Mouse (Mus musculus) intestine, embryonic 15.5 days (tissue): ENCODE data around the gene Lmntd1. TPM values are rescaled to one million over a fixed set of nuclear protein-coding genes. Genes with fewer than 3 reads are reported as not detected.

ENCODE experiments used
- ATAC-seq: fragments of 200-750 bp; cut with Nextera tagmentation; 2 replicates; pipeline ENCODE4 v1.8.0; 2017; ENCODE audit warnings: moderate TSS enrichment, moderate library complexity
- H3K27ac ChIP-seq: fragments of 300-500 bp; sonication (generic); 2 replicates; pipeline ENCODE4 v1.5.1; 2015; ENCODE audit warnings: mild to moderate bottlenecking, inconsistent platforms
- H3K27me3 ChIP-seq: fragments of 300-500 bp; sonication (generic); replicated peaks from 2 replicates; pipeline ENCODE4 v1.6.1; 2015; ENCODE audit warnings: inconsistent platforms
- H3K36me3 ChIP-seq: fragments of 300-500 bp; sonication (generic); 2 replicates; pipeline ENCODE4 v1.6.1; 2015; ENCODE audit warnings: inconsistent platforms
- H3K4me1 ChIP-seq: fragments of 300-500 bp; sonication (generic); replicated peaks from 2 replicates; pipeline ENCODE4 v1.6.1; 2015; ENCODE audit warnings: inconsistent platforms
- H3K4me2 ChIP-seq: fragments of 300-500 bp; sonication (generic); replicated peaks from 2 replicates; pipeline ENCODE4 v1.6.1; 2015; ENCODE audit warnings: mild to moderate bottlenecking, inconsistent platforms
- H3K4me3 ChIP-seq: fragments of 300-500 bp; sonication (generic); replicated peaks from 2 replicates; pipeline ENCODE4 v1.5.1; 2015; ENCODE audit warnings: inconsistent platforms
- H3K9ac ChIP-seq: fragments of 300-500 bp; sonication (generic); 2 replicates; pipeline ENCODE4 v1.6.1; 2015; ENCODE audit warnings: inconsistent platforms
- H3K9me3 ChIP-seq: fragments of 300-500 bp; sonication (generic); 2 replicates; pipeline ENCODE4 v1.6.1; 2016; ENCODE audit warnings: inconsistent platforms
- WGBS: fragments of 180-500 bp; shearing (Covaris S2); methylation state at CpG from one replicate; pipeline ENCODE4 v1.1.7; 2015; 5-methylcytosine and 5-hydroxymethylcytosine counted together
- polyA plus RNA-seq: library from polyadenylated mRNA; unstranded; fragments of >200 nt; fragmentation: Nextera tagmentation; extraction: Ambion mirVana; gene quantifications from 2 replicates; pipeline ENCODE4 v1.2.1, GENCODE M21; 2015

Gene Lmntd1
- polyA plus RNA-seq, 1 experiment from 2014 or later: 0.80 TPM

DNA sequence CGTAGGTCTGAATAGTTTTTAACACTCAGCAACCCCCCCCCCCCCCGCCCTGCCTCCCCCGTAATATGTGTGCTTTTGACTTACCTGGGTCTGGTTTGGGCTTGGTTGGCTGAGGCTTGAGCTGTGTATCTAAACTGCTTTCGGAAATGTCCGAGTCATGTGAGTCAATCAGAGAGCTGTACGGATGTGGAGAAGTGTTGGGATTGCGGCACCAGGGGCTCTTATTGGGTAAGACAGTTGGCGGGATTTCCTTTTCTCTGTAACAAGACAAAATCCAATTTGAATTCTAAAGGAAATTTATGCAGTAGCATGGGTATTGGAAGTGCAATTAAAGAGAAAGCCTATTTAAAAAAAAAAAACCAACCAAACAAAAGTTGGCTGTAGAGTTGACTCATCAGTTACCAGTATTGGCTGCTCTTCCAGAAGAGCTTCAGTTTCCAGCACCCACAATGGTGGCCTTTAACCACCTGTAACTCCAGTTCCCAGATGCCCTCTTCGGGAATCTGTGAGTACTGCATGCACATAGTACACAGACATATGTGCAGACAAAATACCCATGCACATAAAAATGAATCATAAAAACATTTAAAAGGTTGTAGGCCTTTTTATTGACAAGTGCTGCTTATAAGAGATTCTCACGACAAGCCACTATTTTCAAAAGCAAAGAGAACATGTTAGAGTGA, 209.6 kb downstream of the Lmntd1 start:
- no peak overlapping the region for H3K27ac ChIP-seq
- WGBS: 90% methylated on average over 10 of the region's 10 CpGs
- peaks cover 3% of the 10 kb centered on the region for H3K4me1 ChIP-seq
- H3K9me3 ChIP-seq: no peaks in the 10 kb centered on the region
- no peak overlapping the region for H3K4me2 ChIP-seq
- H3K36me3 ChIP-seq: no peaks in the 10 kb centered on the region
- no peak overlapping the region for H3K4me3 ChIP-seq
- ATAC-seq: no peak
- no peaks in the 10 kb centered on the region for H3K27me3 ChIP-seq
- no peak overlapping the region for H3K9ac ChIP-seq

DNA sequence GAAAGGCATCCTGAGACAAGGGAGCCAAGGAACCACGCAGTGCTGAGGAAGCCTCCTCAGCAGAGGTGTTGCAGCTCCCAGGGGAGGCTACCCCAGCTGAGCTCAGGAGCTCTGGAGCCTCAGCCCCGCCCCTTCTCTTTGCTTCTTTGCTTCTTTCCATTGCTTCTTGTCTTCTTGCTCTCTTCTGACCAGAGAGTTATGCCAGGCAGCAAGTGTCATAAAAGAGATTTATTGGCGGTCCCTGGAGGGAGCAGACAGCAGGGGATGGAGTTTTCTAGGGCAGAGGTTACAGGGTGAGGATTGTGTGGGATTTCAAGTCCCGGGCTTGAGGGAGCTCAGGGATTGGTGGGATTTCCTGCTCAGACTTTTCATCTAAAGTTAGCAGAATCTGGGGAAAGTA, 213.0 kb downstream of the Lmntd1 start:
- Histone ChIP-seq H3K27me3 (no peaks in the 10 kb centered on the region), H3K9ac (no peak overlapping the region), H3K4me1 (peaks cover 3% of the 10 kb centered on the region), H3K36me3 (no peaks in the 10 kb centered on the region), H3K27ac (no peak overlapping the region), H3K4me3 (no peak overlapping the region), H3K9me3 (no peaks in the 10 kb centered on the region), H3K4me2 (no peak overlapping the region)
- ATAC-seq: peak; percentile 79
- WGBS: 11% methylated on average over 4 of the region's 4 CpGs

DNA sequence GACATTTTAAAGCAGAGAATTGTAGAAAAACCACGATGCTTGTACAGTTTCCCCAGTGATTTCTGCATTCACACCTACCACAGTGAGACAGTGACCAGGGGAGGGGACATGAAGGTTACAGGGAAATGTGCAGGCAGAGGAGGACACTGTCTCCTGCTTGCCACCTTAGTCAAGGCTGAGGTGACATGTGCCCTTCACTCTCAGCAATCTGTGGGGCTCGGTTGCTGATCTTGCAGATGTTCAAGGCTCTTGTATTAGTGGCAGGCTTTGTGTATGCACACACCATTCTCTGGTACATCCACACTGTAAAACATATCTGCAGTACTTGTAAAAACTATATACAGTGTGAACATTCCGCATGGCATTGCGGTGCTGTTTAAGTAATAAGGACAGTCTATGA, 216.2 kb downstream of the Lmntd1 start:
- H3K27ac ChIP-seq: no peak overlapping the region
- no peak overlapping the region for H3K4me3 ChIP-seq
- WGBS: 84% methylated on average over 4 of the region's 4 CpGs
- peaks cover 3% of the 10 kb centered on the region for H3K4me1 ChIP-seq
- H3K9ac ChIP-seq: no peak overlapping the region
- no peaks in the 10 kb centered on the region for H3K27me3 ChIP-seq
- H3K9me3 ChIP-seq: no peaks in the 10 kb centered on the region
- no peaks in the 10 kb centered on the region for H3K36me3 ChIP-seq
- ATAC-seq: no peak
- no peak overlapping the region for H3K4me2 ChIP-seq

DNA sequence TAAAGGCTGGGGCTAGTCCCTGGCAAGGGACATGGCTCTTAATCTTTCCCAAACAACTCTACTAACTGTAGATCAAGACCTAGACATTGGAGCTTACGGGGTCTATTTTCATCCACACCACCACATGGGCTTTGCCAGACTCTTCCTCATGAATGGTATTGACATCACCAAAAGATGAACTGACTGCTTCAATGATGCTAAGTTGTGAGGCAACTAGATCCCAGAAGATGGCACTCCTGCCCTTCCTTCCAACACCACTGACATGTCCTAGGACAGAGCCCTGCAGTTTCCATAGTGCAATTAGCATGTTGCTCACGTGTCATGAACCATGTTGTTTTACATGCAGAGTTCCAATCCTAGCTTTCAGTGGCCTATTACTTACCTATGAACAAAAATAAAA, 217.6 kb downstream of the Lmntd1 start:
- no peaks in the 10 kb centered on the region for H3K27me3 ChIP-seq
- 79% methylated on average over 2 of the region's 2 CpGs for WGBS
- no peak for ATAC-seq

DNA sequence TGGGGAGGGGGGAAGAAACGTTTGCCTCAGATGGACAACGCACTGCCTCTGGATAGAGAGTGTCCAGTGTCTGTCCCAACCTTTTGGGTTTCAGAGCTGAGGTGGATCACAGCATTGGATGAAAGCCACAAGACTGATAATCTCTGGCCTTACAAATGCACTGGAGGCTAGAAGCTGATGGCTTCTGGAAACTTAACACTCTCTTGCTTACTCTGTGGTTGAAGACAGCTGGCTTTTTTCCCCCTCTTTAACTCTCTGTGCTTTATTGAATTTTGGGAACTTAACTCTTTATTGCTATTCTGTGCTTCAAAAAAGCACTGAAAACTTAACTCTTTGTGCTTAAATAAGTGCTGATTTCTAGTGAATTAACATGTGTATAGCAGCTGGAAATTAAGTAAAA, 223.7 kb downstream of the Lmntd1 start:
- no peaks in the 10 kb centered on the region for H3K27me3 ChIP-seq
- 58% methylated on average over 2 of the region's 2 CpGs for WGBS

More for the DNA sequence above, 217.6 kb downstream of the Lmntd1 start:
- H3K4me3 ChIP-seq: no peak overlapping the region
- H3K4me2 ChIP-seq: no peak overlapping the region
- no peak overlapping the region for H3K9ac ChIP-seq
- peaks cover 3% of the 10 kb centered on the region for H3K4me1 ChIP-seq
- H3K36me3 ChIP-seq: no peaks in the 10 kb centered on the region
- no peak overlapping the region for H3K27ac ChIP-seq
- no peaks in the 10 kb centered on the region for H3K9me3 ChIP-seq

DNA sequence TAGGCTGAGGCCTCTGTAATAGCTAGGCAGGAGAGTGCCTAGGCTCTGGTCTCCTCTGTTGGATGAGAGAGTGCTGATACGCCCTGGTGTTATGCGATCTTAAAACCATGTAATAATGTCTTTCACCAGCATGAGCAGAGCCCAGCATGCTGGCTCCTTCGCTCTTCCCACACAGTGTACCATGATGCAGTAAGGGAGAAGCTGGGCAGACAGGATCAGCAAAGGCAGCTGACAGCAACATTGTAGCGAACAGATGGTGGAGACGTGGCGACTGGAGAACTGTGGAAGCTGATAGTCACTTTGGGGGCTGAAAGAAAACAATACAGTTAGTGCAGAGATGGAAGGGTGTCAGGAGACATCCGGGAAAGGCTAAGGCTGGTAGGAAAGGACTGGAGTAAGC, 224.2 kb downstream of the Lmntd1 start:
- H3K9ac ChIP-seq: no peak overlapping the region
- no peak for ATAC-seq
- H3K4me1 ChIP-seq: no peaks in the 10 kb centered on the region
- H3K27me3 ChIP-seq: no peaks in the 10 kb centered on the region
- H3K27ac ChIP-seq: 0 out of 2 replicates have a peak overlapping the region, but pooled peaks have one; percentile 11
- H3K4me3 ChIP-seq: no peak overlapping the region
- H3K36me3 ChIP-seq: no peaks in the 10 kb centered on the region
- WGBS: 72% methylated on average over 7 of the region's 7 CpGs
- no peaks in the 10 kb centered on the region for H3K9me3 ChIP-seq
- H3K4me2 ChIP-seq: no peak overlapping the region

More for the DNA sequence above, 223.7 kb downstream of the Lmntd1 start:
- Histone ChIP-seq H3K36me3 (no peaks in the 10 kb centered on the region), H3K9ac (no peak overlapping the region), H3K4me1 (no peaks in the 10 kb centered on the region), H3K27ac (0 out of 2 replicates have a peak overlapping the region, but pooled peaks have one; percentile 11), H3K9me3 (no peaks in the 10 kb centered on the region), H3K4me3 (no peak overlapping the region), H3K4me2 (no peak overlapping the region)
- ATAC-seq: no peak

DNA sequence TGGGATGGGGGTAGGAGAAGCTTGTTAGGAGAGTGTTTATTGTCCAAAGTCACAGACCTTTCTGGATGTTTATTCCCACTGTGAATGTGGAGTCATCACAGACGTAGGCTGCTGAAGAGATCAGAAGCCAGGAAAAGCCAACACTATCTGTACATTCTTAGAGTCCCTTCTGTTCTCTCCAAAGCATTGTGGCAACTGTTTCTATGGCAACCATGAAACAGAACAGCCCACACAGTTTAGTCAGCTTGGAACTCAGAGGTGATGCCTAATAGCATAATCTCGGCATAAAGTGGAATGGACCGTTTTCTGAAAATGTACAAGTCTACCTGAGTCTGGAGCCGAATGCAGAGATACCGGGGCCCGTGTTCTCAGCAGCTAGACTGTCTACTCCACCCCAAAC, 226.7 kb downstream of the Lmntd1 start:
- ATAC-seq: no peak
- Histone ChIP-seq H3K9me3 (no peaks in the 10 kb centered on the region), H3K4me2 (no peak overlapping the region), H3K36me3 (no peaks in the 10 kb centered on the region), H3K4me1 (no peaks in the 10 kb centered on the region), H3K27ac (no peak overlapping the region), H3K27me3 (no peaks in the 10 kb centered on the region), H3K9ac (no peak overlapping the region), H3K4me3 (no peak overlapping the region)
- 75% methylated on average over 6 of the region's 6 CpGs for WGBS

DNA sequence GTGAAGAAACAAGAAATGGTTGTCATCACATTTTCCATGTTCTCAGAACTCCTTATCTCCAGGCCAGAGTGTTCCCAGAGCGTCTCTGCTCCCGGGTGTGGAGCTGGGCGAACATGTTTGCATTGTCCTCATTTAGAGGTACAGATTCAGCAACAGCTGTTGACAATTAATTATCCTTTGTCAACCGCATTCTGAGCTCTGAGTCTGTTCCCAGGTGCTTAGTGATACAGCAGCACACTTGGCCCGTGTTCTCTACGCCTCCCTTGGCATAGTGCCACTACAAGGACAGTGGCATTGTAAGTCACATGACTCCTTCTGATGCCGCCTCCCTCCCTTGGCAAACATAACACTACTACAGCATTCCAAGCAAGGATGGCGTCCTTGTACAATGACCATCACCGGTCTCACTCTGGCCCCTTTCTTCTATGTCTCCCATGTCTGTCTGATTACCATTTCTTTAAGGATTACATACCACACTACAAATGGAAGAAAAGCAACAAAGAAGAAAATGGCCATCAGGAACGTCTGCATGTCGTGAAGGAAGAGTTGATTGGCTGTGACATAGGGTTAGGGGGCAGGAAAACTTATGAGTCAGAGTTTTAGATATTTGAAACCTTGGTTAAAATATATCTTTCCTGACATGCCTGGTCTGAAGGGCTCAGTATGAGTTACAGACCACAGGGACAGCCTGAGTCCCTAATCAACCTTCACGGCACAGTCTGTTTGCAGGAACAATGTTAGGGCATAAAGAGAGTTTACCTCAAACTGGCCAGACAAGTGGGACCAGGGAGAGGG, 231.3 kb downstream of the Lmntd1 start:
- WGBS: 75% methylated on average over 12 of the region's 12 CpGs
- no peaks in the 10 kb centered on the region for H3K27me3 ChIP-seq
- H3K27ac ChIP-seq: no peak overlapping the region
- no peaks in the 10 kb centered on the region for H3K36me3 ChIP-seq
- H3K4me3 ChIP-seq: no peak overlapping the region
- no peak overlapping the region for H3K4me2 ChIP-seq
- H3K9me3 ChIP-seq: no peaks in the 10 kb centered on the region
- H3K9ac ChIP-seq: no peak overlapping the region
- H3K4me1 ChIP-seq: no peaks in the 10 kb centered on the region
- peak; percentile 49 for ATAC-seq

DNA sequence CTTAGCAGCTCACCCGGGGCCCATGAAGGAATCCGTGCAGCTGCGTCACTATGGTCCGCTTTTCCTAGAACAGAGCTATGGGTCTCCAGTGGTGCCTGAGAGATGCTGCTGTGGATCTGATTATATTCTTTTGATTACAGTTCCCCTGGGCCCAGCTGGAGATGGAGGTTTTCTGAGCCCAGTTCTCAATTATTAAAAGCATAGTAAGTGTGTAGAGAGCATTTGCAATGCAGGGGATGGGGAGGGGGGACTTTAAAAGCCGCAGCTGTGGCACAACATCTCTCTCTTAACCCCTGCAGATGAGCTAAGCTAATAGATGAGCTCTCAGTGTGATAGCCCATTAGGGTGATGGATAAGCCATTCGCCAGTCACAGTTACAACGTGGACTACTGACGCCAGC, 233.2 kb downstream of the Lmntd1 start:
- no peaks in the 10 kb centered on the region for H3K9me3 ChIP-seq
- H3K4me2 ChIP-seq: no peak overlapping the region
- no peak for ATAC-seq
- WGBS: 85% methylated on average over 8 of the region's 8 CpGs
- no peaks in the 10 kb centered on the region for H3K4me1 ChIP-seq
- no peak overlapping the region for H3K4me3 ChIP-seq
- no peak overlapping the region for H3K9ac ChIP-seq
- H3K27me3 ChIP-seq: no peaks in the 10 kb centered on the region
- no peak overlapping the region for H3K27ac ChIP-seq
- H3K36me3 ChIP-seq: no peaks in the 10 kb centered on the region

DNA sequence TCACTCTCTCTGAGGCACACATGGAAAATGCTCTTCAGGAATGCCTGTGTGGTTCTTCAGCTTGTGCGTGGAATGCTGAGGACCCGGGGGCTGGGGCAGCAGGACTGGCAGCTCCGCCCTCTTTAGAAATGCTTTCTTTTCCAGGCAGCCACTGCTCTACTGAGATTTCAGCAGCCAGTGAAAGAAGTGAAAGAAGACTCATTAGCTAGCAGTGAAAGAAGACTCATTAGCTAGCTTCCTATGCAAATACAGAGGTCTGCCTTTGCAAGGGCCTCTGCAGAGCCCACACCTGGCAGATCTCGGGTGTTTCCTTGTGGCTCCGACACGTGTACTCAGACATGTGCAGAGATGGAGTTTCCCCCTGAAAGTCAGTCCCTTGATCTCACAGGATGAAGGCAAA, 234.9 kb downstream of the Lmntd1 start:
- 33% methylated on average over 6 of the region's 6 CpGs for WGBS
- H3K4me2 ChIP-seq: no peak overlapping the region

DNA sequence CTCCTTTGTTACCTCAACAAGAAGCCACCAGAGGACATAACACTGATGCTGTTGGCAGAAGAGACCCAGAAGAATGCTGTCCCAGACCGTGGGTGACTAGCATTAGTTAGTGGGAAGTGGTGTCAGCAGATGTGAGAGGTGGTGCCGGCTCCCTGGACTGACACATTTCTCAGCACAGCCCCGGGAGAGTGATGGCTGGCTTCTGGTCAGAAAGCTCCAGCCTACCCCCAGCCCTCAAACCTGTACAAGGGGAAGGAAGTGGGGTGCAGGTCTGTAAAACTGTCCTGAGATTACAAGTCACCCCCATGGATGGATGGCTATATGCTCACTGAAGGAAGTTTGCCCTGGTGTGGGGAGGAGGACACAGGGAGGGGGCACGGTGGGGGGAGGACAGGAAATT, 235.4 kb downstream of the Lmntd1 start:
- no peaks in the 10 kb centered on the region for H3K9me3 ChIP-seq
- H3K4me1 ChIP-seq: 0 out of 2 replicates have a peak, but pooled peaks cover 3% of the 10 kb centered on the region
- no peaks in the 10 kb centered on the region for H3K36me3 ChIP-seq
- no peak overlapping the region for H3K9ac ChIP-seq
- H3K4me3 ChIP-seq: no peak overlapping the region
- no peak overlapping the region for H3K27ac ChIP-seq
- H3K27me3 ChIP-seq: no peaks in the 10 kb centered on the region; the same call in 1 of the 2 replicates
- 53% methylated on average over 4 of the region's 4 CpGs for WGBS
- H3K4me2 ChIP-seq: no peak overlapping the region
- no peak for ATAC-seq

More for the DNA sequence above, 234.9 kb downstream of the Lmntd1 start:
- Histone ChIP-seq H3K9ac (no peak overlapping the region), H3K9me3 (no peaks in the 10 kb centered on the region), H3K4me3 (no peak overlapping the region), H3K27ac (no peak overlapping the region), H3K27me3 (no peaks in the 10 kb centered on the region; the same call in 1 of the 2 replicates), H3K36me3 (no peaks in the 10 kb centered on the region), H3K4me1 (no peaks in the 10 kb centered on the region)
- no peak for ATAC-seq

DNA sequence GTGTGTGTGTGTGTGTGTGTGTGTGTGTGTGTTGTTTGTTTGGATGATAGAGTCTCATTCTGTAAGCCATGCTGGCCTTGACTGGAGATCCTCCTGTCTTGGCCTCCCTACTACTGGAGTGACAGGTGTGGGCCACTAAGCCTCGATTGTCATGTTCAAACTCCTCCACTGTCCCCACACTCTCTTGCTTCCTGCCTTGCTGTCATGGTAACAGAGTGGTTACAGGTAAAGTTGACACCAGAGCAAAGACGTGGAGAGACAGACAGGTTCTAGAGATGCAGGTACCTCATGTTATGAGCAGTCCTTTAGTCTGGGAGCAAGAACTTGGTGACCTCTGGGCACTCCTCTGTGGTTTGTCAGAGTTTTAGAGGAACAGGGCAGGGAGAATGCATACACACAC, 239.7 kb downstream of the Lmntd1 start:
- no peaks in the 10 kb centered on the region for H3K9me3 ChIP-seq
- H3K27ac ChIP-seq: no peak overlapping the region
- 63% methylated on average over 2 of the region's 2 CpGs for WGBS
- no peak overlapping the region for H3K9ac ChIP-seq
- 0 out of 2 replicates have a peak, but pooled peaks cover 3% of the 10 kb centered on the region for H3K4me1 ChIP-seq
- H3K36me3 ChIP-seq: no peaks in the 10 kb centered on the region
- no peaks in the 10 kb centered on the region; the same call in 1 of the 2 replicates for H3K27me3 ChIP-seq
- H3K4me3 ChIP-seq: no peak overlapping the region
- H3K4me2 ChIP-seq: no peak overlapping the region
- ATAC-seq: no peak
